Mouse (Mus musculus) G1E (cell line): ENCODE measurements around the gene Nelfa.

Experiments
- CTCF ChIP-seq: IDR thresholded peaks from 2 replicates; pipeline ENCODE4 v1.5.1; 2012; ENCODE audit warnings: low read depth, low read length, inconsistent platforms, mixed read lengths
- GATA1 ChIP-seq: IDR thresholded peaks from 2 replicates; pipeline ENCODE4 v1.6.1; 2012; ENCODE audit warnings: borderline replicate concordance, low read length, inconsistent platforms, mixed read lengths
- POLR2AphosphoS5 ChIP-seq: IDR thresholded peaks from 2 replicates; pipeline ENCODE4 v1.6.1; 2012; ENCODE audit warnings: low read depth, low read length, inconsistent platforms; ENCODE audit not compliant: insufficient replicate concordance
- TAL1 ChIP-seq: conservative IDR thresholded peaks from 2 replicates; pipeline ENCODE4 v1.6.1; 2012; ENCODE audit warnings: low read depth, low read length, inconsistent platforms, mixed read lengths

- no peak for TF ChIP-seq CTCF
- no peak for TF ChIP-seq GATA1
- TF ChIP-seq TAL1 = no peak
- no peak for TF ChIP-seq POLR2AphosphoS5
These were observed 37.0 kb downstream of the Nelfa start for GRCm38 (mm10) chr5:33899245-33899644.
